ENCODE assay signal across 25 mouse cellular contexts in the genomic region with DNA sequence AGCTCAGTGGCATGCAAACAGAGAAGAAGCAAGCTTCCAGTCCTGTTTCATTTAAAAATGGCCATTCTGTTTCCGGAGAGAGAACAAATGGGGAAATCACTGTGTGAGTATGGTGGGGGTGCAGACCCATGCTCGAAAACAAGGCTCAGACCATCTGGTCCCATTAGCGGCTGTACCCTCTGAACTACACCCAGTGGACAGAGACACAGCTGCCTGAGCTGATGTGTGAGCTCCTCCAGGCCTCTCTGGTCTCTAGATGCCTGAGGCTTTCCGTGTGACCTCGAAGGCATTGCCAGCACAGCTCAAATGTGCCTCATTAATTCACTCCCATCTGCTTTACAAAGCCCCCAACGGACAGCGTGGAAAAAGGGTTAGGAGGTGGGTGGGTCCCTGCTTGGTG.
DNase-seq lines count a peak whose midpoint lies in the region; ATAC-seq lines count a peak whose summit lies in the region.
"Had no signal": no experiment of that assay in that cellular context is flagged by ENCODE, and none has a peak within 500 bp of the region (broad histone marks: within the 10 kb centered on the region; RNA-seq: fewer than 3 reads in every experiment).

No protein-coding gene starts in this region.

- H3K4me1 ChIP-seq in forebrain, embryonic 12.5 days, result peaks cover 15% of the 10 kb centered on the region; the same call in 1 of the 2 replicates
- H3K4me1 ChIP-seq in forebrain, embryonic 10.5 days, result peaks cover 6% of the 10 kb centered on the region
- H3K4me1 ChIP-seq in hindbrain, embryonic 12.5 days, result no peaks in the 10 kb centered on the region
- H3K4me1 ChIP-seq in hindbrain, embryonic 13.5 days (replicated peaks), result peaks cover 3% of the 10 kb centered on the region; the same call in 1 of the 2 replicates
- H3K4me1 ChIP-seq in neural tube, embryonic 14.5 days (ENCODE audit: control insufficient read depth, insufficient read depth, low read length), result no peaks in the 10 kb centered on the region
- H3K4me1 ChIP-seq: embryonic facial prominence, embryonic 15.5 days; heart, embryonic 13.5 days; limb, embryonic 15.5 days had no signal

- no peak for DNase-seq in forebrain, embryonic 10.5 days (ENCODE audit: extremely low spot score, low spot score)
- DNase-seq in embryo, embryonic 10.5 days (ENCODE audit: low spot score), result peak; percentile 16
- DNase-seq in right cerebral cortex, postnatal 10 days (ENCODE audit: low spot score in 2 of 2), result no peak
- DNase-seq: adrenal gland, postnatal 36 days; cerebellum, adult 11 months; cerebellum, adult 9-11 months; gastrocnemius, postnatal 36 days; heart, adult 2 months; heart, postnatal 14 days; kidney, adult 11 months; left cerebral cortex, postnatal 4 days; lung, embryonic 14.5 days; lung, postnatal 4 days; thymus, adult 18-20 months; thymus, postnatal 4 days had no signal

- H3K36me3 ChIP-seq in forebrain, embryonic 12.5 days (replicated peaks), result no peaks in the 10 kb centered on the region
- no peaks in the 10 kb centered on the region for H3K36me3 ChIP-seq in forebrain, embryonic 10.5 days (replicated peaks)
- H3K36me3 ChIP-seq in hindbrain, embryonic 12.5 days, result no peaks in the 10 kb centered on the region
- H3K36me3 ChIP-seq in hindbrain, embryonic 13.5 days, result no peaks in the 10 kb centered on the region
- H3K36me3 ChIP-seq in neural tube, embryonic 14.5 days (ENCODE audit: control insufficient read depth, insufficient read depth, low read length), result no peaks in the 10 kb centered on the region
- H3K36me3 ChIP-seq: embryonic facial prominence, embryonic 15.5 days; heart, embryonic 13.5 days; limb, embryonic 15.5 days had no signal

- no peak overlapping the region for H3K4me2 ChIP-seq in forebrain, embryonic 12.5 days
- H3K4me2 ChIP-seq in hindbrain, embryonic 12.5 days (replicated peaks), result no peak overlapping the region
- no peak overlapping the region for H3K4me2 ChIP-seq in hindbrain, embryonic 13.5 days
- no peak overlapping the region for H3K4me2 ChIP-seq in neural tube, embryonic 14.5 days (ENCODE audit: low read depth, low read length)
- H3K4me2 ChIP-seq: embryonic facial prominence, embryonic 15.5 days; heart, embryonic 13.5 days; limb, embryonic 15.5 days; lung, embryonic 14.5 days had no signal

- peak; percentile 44; the same call in 1 of the 2 replicates for ATAC-seq in forebrain, embryonic 12.5 days (ENCODE audit: low FRiP score)
- peak; percentile 63; the same call in 1 of the 2 replicates for ATAC-seq in hindbrain, embryonic 12.5 days (ENCODE audit: low FRiP score)
- no peak for ATAC-seq in hindbrain, embryonic 13.5 days (ENCODE audit: low FRiP score)
- ATAC-seq in neural tube, embryonic 14.5 days (ENCODE audit: low read depth), result peak; percentile 56; the same call in 1 of the 2 replicates
- ATAC-seq in erythroid progenitor cell, adult 5-6 weeks (replicated peaks; ENCODE audit: low FRiP score, poor library complexity, severe bottlenecking), result no peak

- 64% methylated on average over 7 of the region's 7 CpGs for WGBS in forebrain, embryonic 12.5 days
- WGBS in forebrain, embryonic 10.5 days, result 64% methylated on average over 7 of the region's 7 CpGs
- 59% methylated on average over 7 of the region's 7 CpGs for WGBS in hindbrain, embryonic 12.5 days
- WGBS in hindbrain, embryonic 13.5 days, result 50% methylated on average over 7 of the region's 7 CpGs
- 35% methylated on average over 7 of the region's 7 CpGs for WGBS in neural tube, embryonic 14.5 days

- H3K27ac ChIP-seq in forebrain, embryonic 12.5 days, result no peak overlapping the region
- no peak overlapping the region for H3K27ac ChIP-seq in forebrain, embryonic 10.5 days
- H3K27ac ChIP-seq in hindbrain, embryonic 12.5 days, result no peak overlapping the region
- H3K27ac ChIP-seq in hindbrain, embryonic 13.5 days, result no peak overlapping the region
- H3K27ac ChIP-seq in neural tube, embryonic 14.5 days (ENCODE audit: low read depth, low read length), result no peak overlapping the region
- H3K27ac ChIP-seq: embryonic facial prominence, embryonic 15.5 days; heart, adult 2 months; heart, embryonic 13.5 days; kidney, postnatal 0 days; limb, embryonic 15.5 days; liver, embryonic 14.5 days had no signal

- H3K4me3 ChIP-seq in forebrain, embryonic 12.5 days (replicated peaks), result no peak overlapping the region
- H3K4me3 ChIP-seq in forebrain, embryonic 10.5 days, result no peak overlapping the region
- H3K4me3 ChIP-seq in hindbrain, embryonic 12.5 days, result no peak overlapping the region
- no peak overlapping the region for H3K4me3 ChIP-seq in hindbrain, embryonic 13.5 days
- H3K4me3 ChIP-seq in neural tube, embryonic 14.5 days (ENCODE audit: low read depth, low read length), result no peak overlapping the region
- H3K4me3 ChIP-seq: embryonic facial prominence, embryonic 15.5 days; heart, adult 2 months; heart, embryonic 13.5 days; limb, embryonic 15.5 days had no signal

- no peaks in the 10 kb centered on the region for H3K27me3 ChIP-seq in forebrain, embryonic 12.5 days
- H3K27me3 ChIP-seq in forebrain, embryonic 10.5 days (ENCODE audit: poor library complexity, severe bottlenecking), result no peaks in the 10 kb centered on the region
- no peaks in the 10 kb centered on the region; the same call in 1 of the 2 replicates for H3K27me3 ChIP-seq in hindbrain, embryonic 12.5 days
- no peaks in the 10 kb centered on the region for H3K27me3 ChIP-seq in hindbrain, embryonic 13.5 days
- H3K27me3 ChIP-seq in neural tube, embryonic 14.5 days (ENCODE audit: control insufficient read depth, insufficient read depth, low read length), result no peaks in the 10 kb centered on the region
- H3K27me3 ChIP-seq: embryonic facial prominence, embryonic 15.5 days; heart, embryonic 13.5 days; limb, embryonic 15.5 days had no signal

- H3K9ac ChIP-seq in forebrain, embryonic 12.5 days, result no peak overlapping the region
- H3K9ac ChIP-seq in hindbrain, embryonic 12.5 days, result no peak overlapping the region
- H3K9ac ChIP-seq in hindbrain, embryonic 13.5 days, result no peak overlapping the region
- no peak overlapping the region for H3K9ac ChIP-seq in neural tube, embryonic 14.5 days (replicated peaks; ENCODE audit: low read depth, low read length)
- H3K9ac ChIP-seq: embryonic facial prominence, embryonic 15.5 days; heart, embryonic 13.5 days; limb, embryonic 15.5 days; liver, embryonic 14.5 days; lung, embryonic 14.5 days had no signal

- no peaks in the 10 kb centered on the region for H3K9me3 ChIP-seq in forebrain, embryonic 12.5 days
- no peaks in the 10 kb centered on the region for H3K9me3 ChIP-seq in forebrain, embryonic 10.5 days
- no peaks in the 10 kb centered on the region for H3K9me3 ChIP-seq in hindbrain, embryonic 12.5 days (replicated peaks)
- no peaks in the 10 kb centered on the region for H3K9me3 ChIP-seq in hindbrain, embryonic 13.5 days
- H3K9me3 ChIP-seq in neural tube, embryonic 14.5 days (ENCODE audit: control insufficient read depth, low read length), result no peaks in the 10 kb centered on the region
- H3K9me3 ChIP-seq: embryonic facial prominence, embryonic 15.5 days; heart, embryonic 13.5 days; limb, embryonic 15.5 days had no signal

Comparison
In these comparisons a context has a peak if more than half of its experiments do, and no peak if none do; other contexts are left out.
1. ATAC-seq: peak in forebrain, embryonic 12.5 days (single experiment), hindbrain, embryonic 12.5 days (single experiment) and neural tube, embryonic 14.5 days (single experiment); none in hindbrain, embryonic 13.5 days (single experiment) and erythroid progenitor cell, adult 5-6 weeks (single experiment).